Mouse (Mus musculus): ENCODE data around the gene Abcc1. TPM values are rescaled to one million over a fixed set of nuclear protein-coding genes. Genes with fewer than 3 reads are reported as not detected.

Gene Abcc1
- total RNA-seq, 2 experiments from 2014 or later: 14.9 to 16.5 TPM

DNA sequence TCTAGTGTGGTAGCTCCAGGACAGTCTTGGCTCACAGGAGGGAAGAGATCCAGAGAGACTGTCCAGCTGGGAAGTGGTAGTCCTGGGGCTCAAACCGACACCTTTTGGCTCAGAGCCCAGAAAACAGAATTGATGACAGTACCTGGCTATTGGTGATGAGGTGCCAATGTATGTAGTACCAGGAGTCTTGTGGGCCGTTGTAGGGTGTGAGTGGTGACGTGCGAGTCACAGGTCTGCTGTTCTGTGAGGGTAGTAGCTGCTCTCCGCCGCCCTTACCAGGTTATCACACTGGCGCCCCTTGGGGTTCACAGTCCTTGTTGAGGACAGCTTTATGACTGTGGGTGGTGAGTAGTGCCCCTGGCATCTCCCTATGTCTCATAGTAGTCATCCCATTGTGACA is 77.2 kb downstream of the Abcc1 start:
- no peak for DNase-seq (ENCODE audit: low spot score in 2 of 2)

GRCm38 (mm10) chr16:14439081-14439480 is 77.7 kb downstream of the Abcc1 start:
- no peak for DNase-seq (ENCODE audit: low spot score in 2 of 2)

DNA sequence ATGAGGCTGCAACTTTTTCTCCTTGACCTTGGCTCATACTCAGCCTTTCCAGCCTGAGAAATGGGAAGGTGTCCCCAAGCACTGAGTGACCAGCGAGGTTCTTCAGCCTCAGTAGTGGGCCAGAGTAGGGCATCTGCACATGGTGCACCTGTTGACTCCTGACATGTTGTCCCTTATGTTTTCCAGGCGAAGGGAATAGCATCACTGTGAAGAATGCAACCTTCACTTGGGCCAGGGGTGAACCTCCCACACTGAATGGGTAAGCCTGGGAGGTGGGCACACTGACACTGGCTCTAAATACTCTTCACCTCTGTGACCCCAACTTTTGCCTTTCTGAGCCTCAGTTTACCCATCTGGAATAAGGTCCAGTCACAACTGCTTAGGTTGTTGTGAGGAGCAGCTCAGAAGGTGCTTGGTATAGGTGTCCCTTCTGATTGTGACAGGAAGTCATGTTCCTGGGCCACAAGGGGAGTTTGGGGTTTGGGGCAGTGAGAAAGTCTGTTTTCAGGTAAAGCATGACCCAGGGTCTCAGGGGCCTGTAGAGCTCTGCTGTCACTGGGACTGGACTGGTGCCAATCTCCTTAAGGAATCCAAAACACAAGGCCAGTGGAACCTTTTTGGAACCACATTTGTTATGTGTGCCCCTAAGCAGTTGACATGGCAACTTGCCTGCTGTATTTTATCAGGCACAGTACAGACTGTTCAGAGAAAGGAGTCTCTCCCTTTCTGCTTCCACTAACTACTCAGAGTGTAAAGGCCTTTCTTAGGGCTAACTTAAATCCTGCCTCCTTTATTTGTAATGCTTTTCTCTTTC is 78.7 kb downstream of the Abcc1 start:
- DNase-seq (ENCODE audit: low spot score in 2 of 2): no peak

- DNase-seq (ENCODE audit: low spot score in 2 of 2): no peak
Observed at GRCm38 (mm10) chr16:14444059-14444855, 82.9 kb downstream of the Abcc1 start.

GRCm38 (mm10) chr16:14445197-14445596 is 83.8 kb downstream of the Abcc1 start:
- no peak for DNase-seq (ENCODE audit: low spot score in 2 of 2)

DNA sequence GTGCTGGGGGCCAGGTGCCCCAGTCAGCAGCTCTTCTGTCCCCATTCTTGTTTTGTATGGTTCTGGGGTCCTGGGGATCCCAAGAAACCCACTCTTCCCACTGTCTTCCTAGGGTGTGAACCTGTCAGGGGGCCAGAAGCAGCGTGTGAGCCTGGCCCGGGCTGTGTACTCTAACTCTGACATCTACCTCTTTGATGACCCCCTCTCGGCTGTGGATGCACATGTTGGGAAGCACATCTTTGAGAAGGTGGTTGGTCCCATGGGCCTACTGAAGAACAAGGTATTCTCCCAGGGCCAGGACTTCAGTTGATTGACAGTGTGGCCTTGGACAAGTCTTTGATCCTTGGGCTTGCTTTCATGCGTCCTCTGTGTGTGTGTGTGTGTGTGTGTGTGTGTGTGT is 86.0 kb downstream of the Abcc1 start:
- DNase-seq (ENCODE audit: low spot score in 2 of 2): no peak

DNA sequence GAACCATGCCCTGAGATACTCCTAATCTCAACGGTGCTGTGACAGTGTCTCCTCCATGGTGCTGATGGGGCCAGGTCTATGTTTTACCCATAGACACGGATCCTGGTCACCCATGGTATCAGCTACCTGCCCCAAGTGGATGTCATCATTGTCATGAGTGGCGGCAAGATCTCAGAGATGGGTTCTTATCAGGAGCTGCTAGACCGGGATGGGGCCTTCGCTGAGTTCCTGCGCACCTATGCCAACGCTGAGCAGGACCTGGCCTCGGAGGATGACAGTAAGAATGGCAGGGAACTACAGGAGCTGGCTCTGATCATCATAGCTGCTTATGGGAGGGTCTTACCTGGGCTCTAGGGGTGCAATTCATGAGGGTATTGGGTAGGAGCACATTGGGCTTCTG is 86.9 kb downstream of the Abcc1 start:
- no peak for DNase-seq (ENCODE audit: low spot score in 2 of 2)

- DNase-seq (ENCODE audit: low spot score in 2 of 2): peak; percentile 71 to 73
Observed at GRCm38 (mm10) chr16:14449861-14450260, 88.5 kb downstream of the Abcc1 start.

DNA sequence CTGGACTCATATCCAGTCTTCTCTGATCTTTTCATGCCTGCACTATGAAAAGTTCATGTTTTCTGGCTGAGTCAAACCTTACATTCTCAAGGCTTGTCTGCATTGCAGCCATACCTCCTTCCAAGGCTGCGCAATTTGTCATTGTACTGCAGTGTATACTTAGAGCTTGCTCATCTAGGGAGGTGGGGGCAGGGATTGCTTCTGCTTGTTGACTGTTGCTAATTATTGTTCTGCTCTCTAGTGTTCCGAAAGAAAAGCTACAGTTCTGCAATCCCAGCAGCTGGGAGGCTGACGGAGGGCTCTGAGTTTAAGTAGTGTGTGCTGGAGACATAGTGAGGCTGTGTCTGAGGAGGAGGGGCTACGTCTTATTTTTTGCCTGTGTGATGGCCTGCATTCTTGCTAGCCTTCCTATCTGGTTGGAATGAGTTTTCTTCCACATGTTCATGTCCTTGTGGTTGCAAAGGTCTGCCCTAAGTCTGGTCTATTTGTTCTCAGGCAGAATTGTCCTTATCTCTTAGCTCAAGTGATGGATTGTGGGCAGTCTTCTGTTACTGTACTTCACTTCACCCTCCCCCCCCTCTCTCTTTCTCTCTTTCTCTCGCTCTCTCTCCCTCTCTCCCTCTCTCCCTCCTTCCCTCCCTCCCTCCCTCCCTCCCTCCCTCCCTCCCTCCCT is 90.2 kb downstream of the Abcc1 start:
- DNase-seq (ENCODE audit: low spot score in 2 of 2): peak; percentile 14 to 20

GRCm38 (mm10) chr16:14462535-14462934 is 101.2 kb downstream of the Abcc1 start:
- no peak for DNase-seq (ENCODE audit: low spot score in 2 of 2)

GRCm38 (mm10) chr16:14465016-14465415 is 103.7 kb downstream of the Abcc1 start:
- DNase-seq (ENCODE audit: low spot score in 2 of 2): no peak

DNA sequence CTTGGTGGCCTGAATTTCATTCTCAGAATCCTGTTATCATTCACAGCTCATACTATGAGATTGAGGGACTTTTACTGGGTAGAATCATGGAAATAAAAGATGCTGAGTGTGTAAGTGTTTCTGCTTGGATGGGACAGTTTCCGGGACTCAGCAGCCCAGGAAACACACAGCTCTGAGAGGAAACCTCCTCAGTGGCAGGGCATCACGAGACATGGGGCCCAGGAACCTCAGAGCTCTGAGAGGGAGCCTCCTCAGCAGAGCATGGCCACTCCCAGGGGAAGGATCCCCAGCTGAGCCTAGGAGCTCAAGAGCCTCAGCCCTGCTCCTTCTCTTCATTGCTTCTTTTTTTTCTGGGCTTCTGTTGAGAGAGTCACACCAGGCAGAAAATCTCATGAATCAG is 107.0 kb downstream of the Abcc1 start:
- no peak for DNase-seq (ENCODE audit: low spot score in 2 of 2)

DNA sequence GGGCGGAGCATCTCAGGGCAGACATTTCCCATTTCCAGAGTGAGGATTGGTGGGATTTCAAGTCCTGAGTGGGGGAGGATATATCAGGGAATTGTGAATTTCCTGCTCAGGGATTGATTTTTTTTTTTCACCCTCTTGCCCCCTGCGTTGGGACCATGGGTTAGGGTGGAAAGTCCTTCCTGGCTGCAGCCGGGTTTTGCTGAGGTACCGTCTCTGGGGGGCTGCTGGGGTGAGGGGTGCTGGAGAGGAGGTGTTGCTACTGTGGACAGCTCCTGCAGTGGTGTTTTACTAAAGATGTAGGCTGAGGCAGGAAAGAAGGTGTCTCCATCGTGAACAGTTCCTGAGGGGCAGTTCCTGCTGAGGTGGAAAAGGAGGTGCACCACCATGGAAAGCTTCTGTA is 107.5 kb downstream of the Abcc1 start:
- DNase-seq (ENCODE audit: low spot score in 2 of 2): no peak

DNA sequence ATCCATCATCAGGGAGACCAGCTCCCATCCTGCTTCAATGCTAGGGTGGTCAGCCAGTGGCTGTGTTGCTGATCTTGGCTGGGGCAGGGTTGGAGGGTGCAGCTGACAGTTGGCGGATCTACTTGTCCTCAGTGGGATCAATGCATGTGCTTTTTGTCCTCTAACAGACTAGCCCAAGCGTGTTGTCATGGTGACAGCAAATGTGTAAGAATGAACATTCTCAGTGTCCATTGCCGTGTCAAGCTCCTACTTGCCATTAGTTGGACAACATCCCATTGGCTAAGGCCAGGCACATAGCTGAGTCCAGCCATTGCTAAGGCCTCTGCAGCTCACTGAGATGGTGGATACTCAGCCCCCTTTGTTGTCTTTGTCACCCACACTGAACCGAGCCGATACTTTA is 110.8 kb downstream of the Abcc1 start:
- no peak for DNase-seq (ENCODE audit: low spot score in 2 of 2)

GRCm38 (mm10) chr16:14473686-14474085 is 112.3 kb downstream of the Abcc1 start:
- DNase-seq (ENCODE audit: low spot score in 2 of 2): no peak

GRCm38 (mm10) chr16:14475001-14475400 is 113.6 kb downstream of the Abcc1 start:
- no peak for DNase-seq (ENCODE audit: low spot score in 2 of 2)

- no peak for DNase-seq (ENCODE audit: low spot score in 2 of 2)
Observed at GRCm38 (mm10) chr16:14476056-14476455, 114.7 kb downstream of the Abcc1 start.

DNA sequence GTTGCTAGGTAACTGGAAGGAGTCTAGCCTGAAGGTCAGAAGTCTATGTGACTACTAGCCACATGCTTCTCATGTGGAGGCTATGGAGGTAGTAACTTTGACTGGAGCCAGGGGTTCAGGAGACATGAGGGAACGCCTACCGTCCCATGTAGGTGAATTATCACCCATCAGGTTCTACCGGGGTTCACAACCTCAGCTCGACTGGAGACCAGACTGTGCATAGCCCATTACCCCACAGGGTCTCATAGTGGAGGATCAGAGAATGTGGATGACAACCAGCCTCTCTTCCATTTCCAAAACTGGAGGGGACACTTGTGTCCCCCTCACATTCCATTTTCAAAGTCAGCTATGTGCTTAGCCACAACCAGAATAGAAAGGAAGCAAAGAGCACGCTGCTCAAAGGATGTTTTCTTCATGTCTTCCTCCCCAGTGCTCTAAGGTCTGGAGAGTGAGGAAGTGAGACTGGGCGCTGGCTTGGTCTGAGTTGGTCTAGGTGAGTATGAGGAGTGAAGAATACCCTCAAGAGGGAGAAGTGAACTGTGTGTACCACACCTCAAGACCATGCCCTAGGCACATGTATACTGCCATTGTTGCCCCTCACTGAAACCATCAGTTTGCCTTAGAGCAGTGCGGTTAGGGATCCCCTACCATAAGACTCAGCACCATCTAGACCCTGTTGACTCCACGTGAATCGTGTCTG is 115.5 kb downstream of the Abcc1 start:
- no peak for DNase-seq (ENCODE audit: low spot score in 2 of 2)

DNA sequence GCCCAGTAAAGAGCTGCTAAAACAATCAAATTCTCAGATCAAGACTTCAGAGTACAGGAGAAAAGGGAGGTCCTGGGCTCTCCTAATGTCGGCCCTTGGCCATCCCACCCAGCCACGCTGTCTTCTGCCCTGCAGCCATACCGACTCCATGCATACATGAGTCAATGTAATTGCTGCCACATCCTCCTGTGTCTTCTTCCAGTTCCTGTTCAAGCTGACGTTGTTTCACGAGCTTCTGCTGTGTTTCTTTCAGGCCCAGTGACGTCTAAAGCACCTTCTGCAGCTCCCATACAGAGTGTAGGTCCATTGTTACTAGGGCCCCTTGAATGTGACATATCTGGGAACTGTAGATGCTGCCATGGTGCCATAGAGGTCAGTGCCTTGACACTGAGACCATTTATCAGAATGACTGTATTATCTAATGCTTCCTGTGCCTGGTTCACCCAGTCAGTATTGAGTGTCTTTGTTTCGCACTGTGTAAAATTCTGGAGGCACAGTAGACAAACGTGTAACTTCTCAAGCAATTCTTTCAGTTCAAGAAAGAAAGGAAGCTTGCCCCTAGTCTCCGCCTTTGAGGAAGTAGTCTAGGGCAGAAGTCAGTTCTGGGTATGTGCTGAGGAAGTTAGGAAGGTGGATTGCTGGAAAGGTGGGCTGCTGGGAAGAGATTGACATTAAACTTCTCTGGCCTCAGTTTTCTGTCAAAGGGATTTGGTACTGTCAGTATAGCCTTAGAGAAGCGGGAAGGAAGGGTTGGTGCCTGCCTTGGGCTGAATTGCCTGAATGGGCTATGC is 116.3 kb downstream of the Abcc1 start:
- DNase-seq (ENCODE audit: low spot score in 2 of 2): no peak

GRCm38 (mm10) chr16:14479641-14480040 is 118.3 kb downstream of the Abcc1 start:
- no peak for DNase-seq (ENCODE audit: low spot score in 2 of 2)

Data from left cerebral cortex, adult 18-20 months (tissue).